Mouse (Mus musculus) lung, postnatal 25 days (tissue): Measurements from ENCODE around the gene Olfr692.
A peak's percentile ranks its signal among the peaks of the same experiment; 100 is the strongest.
"Not testable (repeated sequence)": the region's sequence is repeated elsewhere in the genome, so short reads cannot be mapped to it uniquely, and the experiment has no call there.

Source experiments
- DNase-seq: peaks from one replicate; pipeline ENCODE4 v3.0.0; 2022; ENCODE audit warnings: low spot score

Olfr692 gene

GRCm38 (mm10) chr7:105367930-105368329 lies at the start of gene Olfr692:
Olfr692 (plus strand) TSS chr7:105368230.
- DNase-seq: no peak

GRCm38 (mm10) chr7:105325302-105325701 lies 42.7 kb upstream of the Olfr692 start:
- DNase-seq: no peak

- no peak for DNase-seq
Measured at GRCm38 (mm10) chr7:105334004-105334403, 34.0 kb upstream of the Olfr692 start, which contains the start of gene Olfr690. Olfr690 (minus strand) TSS chr7:105334104.

- no peak for DNase-seq
Measured at GRCm38 (mm10) chr7:105342170-105342569, 25.9 kb upstream of the Olfr692 start, which contains the start of gene Olfr691. Olfr691 (minus strand) TSS chr7:105342270.

DNA sequence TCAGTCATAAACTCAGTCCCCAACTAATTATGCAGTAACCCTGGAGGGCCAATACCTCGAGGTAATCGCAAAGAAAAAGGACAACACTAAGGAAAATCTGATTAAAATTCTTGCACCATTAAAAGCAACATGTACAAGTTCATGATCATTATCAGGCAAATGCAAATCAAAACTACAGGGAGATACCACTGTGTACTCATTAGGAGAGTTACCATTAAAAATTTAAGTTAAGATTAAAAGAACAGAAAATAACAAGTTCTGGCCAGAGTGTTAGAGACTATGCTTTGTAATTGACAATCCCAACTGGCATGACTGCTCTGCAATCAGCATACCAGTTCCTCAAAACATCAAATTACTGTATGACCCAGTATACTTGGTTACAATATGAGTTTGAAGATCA lies 25.3 kb upstream of the Olfr692 start:
- DNase-seq: no peak

DNA sequence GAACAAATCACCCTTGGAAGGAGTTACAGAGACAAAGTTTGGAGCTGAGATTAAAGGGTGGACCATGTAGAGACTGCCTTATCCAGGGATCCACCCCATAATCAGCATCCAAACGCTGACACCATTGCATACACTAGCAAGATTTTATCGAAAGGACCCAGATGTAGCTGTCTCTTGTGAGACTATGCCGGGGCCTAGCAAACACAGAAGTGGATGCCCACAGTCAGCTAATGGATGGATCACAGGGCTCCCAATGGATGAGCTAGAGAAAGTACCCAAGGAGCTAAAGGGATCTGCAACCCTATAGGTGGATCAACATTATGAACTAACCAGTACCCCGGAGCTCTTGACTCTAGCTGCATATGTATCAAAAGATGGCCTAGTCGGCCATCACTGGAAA lies 12.0 kb upstream of the Olfr692 start:
- not testable (repeated sequence) for DNase-seq

DNA sequence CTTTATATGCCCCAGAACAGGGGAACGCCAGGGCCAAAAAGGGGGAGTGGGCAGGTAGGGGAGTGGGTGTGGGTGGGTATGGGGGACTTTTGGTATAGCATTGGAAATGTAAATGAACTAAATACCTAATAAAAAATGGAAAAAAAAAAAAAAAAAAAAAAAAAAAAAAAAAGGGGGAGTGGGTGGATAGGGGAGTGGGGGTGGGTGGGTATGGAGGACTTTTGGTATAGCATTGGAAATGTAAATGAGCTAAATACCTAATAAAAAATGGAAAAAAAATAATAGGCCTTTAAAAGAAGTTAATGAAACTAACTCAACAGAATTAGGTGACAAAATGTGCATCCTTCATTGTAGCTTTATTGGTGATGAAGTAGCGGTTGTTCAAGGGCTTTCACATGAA lies 11.5 kb upstream of the Olfr692 start:
- DNase-seq: not testable (repeated sequence)

GRCm38 (mm10) chr7:105361713-105362112 lies 6.3 kb upstream of the Olfr692 start:
- no peak for DNase-seq

DNA sequence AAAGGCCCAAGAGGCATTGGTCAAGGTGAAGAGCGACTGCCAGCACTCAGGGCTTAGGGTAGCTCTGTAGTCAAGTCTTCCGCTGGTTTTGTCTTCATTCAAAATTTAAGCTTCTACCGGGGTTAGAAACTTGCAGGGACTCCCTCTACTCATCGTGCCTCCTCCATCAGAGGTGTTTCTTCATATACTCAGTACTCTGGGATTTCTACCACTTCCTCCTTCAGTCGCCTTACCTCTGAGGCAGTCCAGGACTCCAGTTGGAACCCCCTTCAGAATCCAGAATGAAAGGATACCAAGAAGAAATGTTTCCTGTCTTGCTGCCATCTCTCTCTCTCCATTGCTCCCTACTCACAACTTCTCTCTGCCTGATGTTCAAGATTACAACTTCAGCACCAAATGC lies 762 bp upstream of the Olfr692 start:
- no peak for DNase-seq

- DNase-seq: no peak
Measured at GRCm38 (mm10) chr7:105368521-105368920, 491 bp downstream of the Olfr692 start.

- no peak for DNase-seq
Measured at GRCm38 (mm10) chr7:105372912-105373311, 4.9 kb downstream of the Olfr692 start.

DNA sequence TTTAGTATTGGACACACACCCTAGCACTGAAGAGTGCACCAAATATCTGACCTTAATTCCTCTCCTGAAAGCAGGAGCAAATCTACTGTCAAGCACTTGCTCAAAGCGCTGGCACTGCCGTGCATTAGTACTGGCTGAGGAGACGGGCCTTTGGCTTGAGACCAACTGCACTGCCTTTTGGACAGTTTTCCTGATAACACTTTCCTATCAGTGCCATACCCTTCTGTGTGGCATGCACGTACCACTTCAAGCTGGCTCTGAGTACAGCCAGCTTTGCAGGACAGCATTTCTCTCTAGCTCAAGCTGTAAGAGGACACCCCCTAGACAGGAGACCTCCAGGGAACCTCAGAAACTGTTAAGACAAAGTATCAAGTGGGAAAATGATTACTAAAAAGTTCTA lies 5.5 kb downstream of the Olfr692 start:
- no peak for DNase-seq

DNA sequence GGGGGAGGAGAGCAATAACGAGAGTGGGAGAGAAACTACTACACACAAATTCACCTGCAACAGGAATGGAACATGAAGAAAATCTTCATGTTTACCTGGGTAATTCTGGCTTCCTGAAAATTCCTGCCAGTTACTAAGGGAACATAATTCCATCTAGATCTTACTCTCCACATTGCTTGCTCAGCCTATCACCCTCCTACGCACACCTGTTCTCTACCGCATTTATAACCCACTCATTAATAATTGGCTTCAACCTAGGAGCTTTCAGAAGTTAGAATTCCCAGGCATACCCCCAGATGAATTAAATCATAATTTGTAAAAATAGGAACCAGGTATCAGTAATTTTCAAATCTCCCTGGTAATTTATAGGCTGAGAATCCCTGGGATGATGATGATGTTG lies 5.9 kb downstream of the Olfr692 start:
- no peak for DNase-seq

DNA sequence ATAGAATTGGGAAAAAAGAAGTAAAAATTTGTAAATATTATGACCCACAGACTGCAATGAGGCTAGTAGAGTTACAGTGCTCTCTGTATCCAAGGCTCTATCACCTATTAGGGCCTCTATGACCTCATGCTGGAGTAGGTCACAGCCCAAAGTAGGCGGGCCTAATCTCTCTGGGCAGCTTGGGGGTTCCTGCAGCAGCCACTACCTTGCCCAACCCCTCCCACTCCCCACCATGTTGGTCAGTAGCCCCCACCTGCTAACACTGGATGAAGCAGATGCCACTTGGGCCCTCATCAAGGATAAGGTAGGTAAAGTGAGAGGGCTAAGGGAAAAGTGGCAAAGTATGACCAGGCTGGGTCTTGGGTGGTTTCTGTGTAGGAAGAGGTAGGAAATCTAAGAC lies 6.8 kb downstream of the Olfr692 start, which contains the start of gene Gm5901:
Gene Gm5901 (plus strand): TSS at position 173 of the 400 bp plus-strand sequence.
- no peak for DNase-seq

DNA sequence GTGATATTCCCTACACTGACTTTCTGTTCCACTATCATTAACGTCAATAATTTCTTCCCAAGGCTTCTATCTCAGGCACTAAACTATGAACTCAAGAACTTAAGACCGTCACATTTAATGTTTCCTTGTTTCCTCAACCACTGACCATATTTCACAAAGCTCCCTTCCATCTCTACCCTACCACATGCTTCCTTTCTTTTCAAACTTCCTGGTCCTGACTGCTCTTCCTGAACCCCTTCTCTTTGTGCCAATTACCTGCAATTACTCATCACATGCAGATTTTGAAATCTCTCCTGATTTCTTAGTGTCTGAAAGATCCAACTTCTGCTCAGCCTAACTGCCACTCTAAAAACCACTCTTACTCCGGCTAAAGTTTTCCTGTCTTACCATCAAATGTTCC lies 12.3 kb downstream of the Olfr692 start:
- no peak for DNase-seq

DNA sequence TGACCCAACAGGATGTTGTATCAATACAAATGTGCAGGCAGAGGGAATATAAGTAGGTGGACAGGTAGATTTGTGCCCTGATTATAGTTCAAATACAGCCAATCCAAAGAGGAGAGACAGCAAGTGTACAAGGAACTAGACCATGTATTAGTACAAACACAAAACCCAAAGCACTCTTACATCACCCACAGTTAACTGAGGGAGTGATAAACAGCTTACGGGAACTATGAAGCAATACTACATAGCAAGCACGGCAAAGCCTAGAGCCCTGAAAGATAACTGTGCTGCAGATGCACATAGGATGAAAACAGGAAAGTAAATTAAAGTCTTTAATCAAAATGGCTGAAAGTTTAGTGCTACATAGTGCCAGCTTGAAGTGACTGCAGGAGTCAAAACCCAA lies 19.7 kb downstream of the Olfr692 start:
- no peak for DNase-seq

- DNase-seq: no peak
Measured at GRCm38 (mm10) chr7:105390236-105390635, 22.2 kb downstream of the Olfr692 start.

DNA sequence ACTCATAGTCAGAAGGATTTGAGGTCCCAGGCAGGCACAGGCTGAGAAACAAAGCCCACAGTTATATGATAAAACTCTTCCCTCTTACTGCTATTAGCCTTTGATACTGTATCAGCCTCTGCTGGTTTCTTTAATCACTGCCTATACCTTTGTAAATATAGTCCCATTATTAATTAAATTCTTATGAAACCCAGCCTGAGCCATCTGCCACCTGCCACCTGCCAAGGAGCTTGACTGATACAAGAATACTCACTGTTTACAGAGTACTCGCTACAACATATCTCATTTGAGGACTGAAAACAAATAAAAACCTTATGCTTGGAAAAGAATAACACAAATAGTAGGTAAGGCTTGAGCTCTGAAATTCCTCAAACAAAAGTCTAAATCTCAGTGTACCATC lies 26.6 kb downstream of the Olfr692 start:
- DNase-seq: no peak

DNA sequence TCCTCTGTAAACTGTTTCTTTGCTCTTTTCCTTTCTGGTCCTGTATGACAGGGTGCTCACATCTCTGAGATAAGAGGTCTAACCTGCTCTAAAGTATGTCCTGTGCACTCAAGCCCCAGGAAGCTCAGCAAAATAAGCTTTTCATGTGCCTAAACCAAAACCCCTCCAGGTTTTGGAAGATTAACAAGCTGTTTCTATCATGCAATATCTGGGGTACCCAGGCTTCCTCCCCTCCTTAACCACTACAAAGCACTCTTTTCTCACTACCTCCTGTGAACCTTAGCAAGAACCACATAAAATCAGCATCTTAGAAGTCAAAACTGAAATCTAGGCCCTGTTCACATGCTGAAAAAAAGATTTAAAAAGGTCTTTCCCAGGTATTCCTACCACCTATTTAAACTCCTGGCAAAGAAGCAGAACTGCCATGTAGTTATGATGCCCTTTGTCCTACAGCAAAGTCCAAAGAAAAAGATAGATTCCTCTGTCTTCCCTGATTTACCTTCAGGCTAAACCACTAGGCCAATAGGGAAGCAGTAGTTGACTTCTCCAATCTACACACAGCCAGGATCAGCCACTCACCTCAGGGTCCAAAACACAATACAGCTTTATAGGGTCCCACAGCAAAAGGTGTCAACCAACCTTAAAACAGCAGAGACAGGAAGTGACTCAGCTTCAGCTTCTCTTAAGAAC lies 27.2 kb downstream of the Olfr692 start:
- no peak for DNase-seq

GRCm38 (mm10) chr7:105396126-105396525 lies 28.1 kb downstream of the Olfr692 start:
- DNase-seq: no peak

GRCm38 (mm10) chr7:105399058-105399934 lies 31.3 kb downstream of the Olfr692 start:
- no peak for DNase-seq

DNA sequence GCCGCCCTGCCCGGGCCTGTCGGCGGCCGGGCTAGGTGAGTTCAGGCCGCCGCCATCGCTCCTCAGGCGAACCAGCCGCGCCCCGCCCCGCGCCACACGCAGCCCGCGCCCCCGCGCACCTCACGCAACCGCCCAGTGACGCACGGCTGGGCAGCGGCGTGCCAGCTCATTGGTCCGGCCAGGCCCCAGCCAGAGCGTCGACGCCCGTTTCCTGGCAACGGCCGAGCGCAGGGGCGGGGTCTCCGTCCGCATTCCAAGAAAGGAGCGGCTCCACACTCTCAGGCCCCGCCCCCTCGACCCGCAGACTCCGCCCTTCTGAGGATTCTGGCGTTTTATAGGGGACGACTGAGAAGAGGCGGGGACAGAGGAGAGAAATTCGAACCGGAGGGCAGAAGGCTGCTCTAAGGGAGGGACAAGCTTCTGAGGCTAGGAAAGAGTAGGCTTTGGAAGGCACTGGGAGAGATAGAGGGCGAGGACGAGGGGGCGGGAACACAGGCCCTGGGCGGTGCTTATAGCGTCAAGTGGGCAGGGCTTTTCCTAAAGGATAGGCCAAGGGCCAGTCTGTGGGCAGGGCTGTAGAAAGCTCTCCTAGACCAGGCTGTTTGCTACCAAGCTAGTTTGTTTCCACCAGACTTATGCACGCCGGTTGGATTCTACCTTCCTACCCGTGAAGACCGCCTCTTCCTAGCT lies 32.0 kb downstream of the Olfr692 start, which contains the start of gene Fam160a2:
Gene Fam160a2 (minus strand): TSS at position 120 of the 690 bp plus-strand sequence.
- DNase-seq: peak; percentile 100
